Mouse (Mus musculus) kidney, postnatal 25 days (tissue): ENCODE measurements around the gene Rbm14.
A peak's percentile ranks its signal among the peaks of the same experiment; 100 is the strongest.

Experiments used
- DNase-seq, 2 experiments: peaks; one replicate each; pipeline ENCODE4 v3.0.0; 2021; ENCODE audit warnings: mixed read lengths in 2 of 2

The Rbm14 gene

GRCm38 (mm10) chr19:4811063-4811908 lies at the start of gene Rbm14, which contains the start of gene Gm21992:
Gene Rbm14 (minus strand): TSS chr19:4811634.
Gene Gm21992 (minus strand): TSS chr19:4811612.
- peak; percentile 98 to 100 for DNase-seq

- DNase-seq, result no peak
These were observed 47.6 kb upstream of the Rbm14 start for GRCm38 (mm10) chr19:4859081-4859480.

- no peak for DNase-seq
These were observed 44.5 kb upstream of the Rbm14 start for GRCm38 (mm10) chr19:4855951-4856350.

- no peak for DNase-seq
These were observed 44.0 kb upstream of the Rbm14 start for GRCm38 (mm10) chr19:4855470-4855820.

GRCm38 (mm10) chr19:4854552-4855469 lies 43.4 kb upstream of the Rbm14 start, which contains the start of gene Ctsf:
Gene Ctsf (plus strand): TSS chr19:4855130.
- peak; percentile 95 to 98 for DNase-seq

- DNase-seq, result no peak
These were observed 38.8 kb upstream of the Rbm14 start for GRCm38 (mm10) chr19:4850281-4850680.

- DNase-seq, result no peak
These were observed 38.4 kb upstream of the Rbm14 start for GRCm38 (mm10) chr19:4849800-4850199.

GRCm38 (mm10) chr19:4847490-4847889 lies 36.1 kb upstream of the Rbm14 start:
- DNase-seq, result peak; percentile 53 to 71

- DNase-seq, result no peak
These were observed 34.4 kb upstream of the Rbm14 start for GRCm38 (mm10) chr19:4845846-4846245.

GRCm38 (mm10) chr19:4842611-4843010 lies 31.2 kb upstream of the Rbm14 start:
- DNase-seq, result no peak

- DNase-seq, result peak in 1 of 2 experiments; percentile 9
These were observed 29.4 kb upstream of the Rbm14 start for GRCm38 (mm10) chr19:4840848-4841247.

GRCm38 (mm10) chr19:4839149-4839548 lies 27.7 kb upstream of the Rbm14 start, which contains the start of the genes Ccs and Ccdc87:
Gene Ccs (minus strand): TSS chr19:4839332.
Gene Ccdc87 (plus strand): TSS chr19:4839366.
- DNase-seq, result peak; percentile 99

GRCm38 (mm10) chr19:4838526-4839140 lies 27.2 kb upstream of the Rbm14 start:
- no peak for DNase-seq

- no peak for DNase-seq
These were observed 25.6 kb upstream of the Rbm14 start for GRCm38 (mm10) chr19:4837049-4837448.

- DNase-seq, result peak; percentile 49 to 65
These were observed 24.7 kb upstream of the Rbm14 start for GRCm38 (mm10) chr19:4836096-4836495.

GRCm38 (mm10) chr19:4833977-4834376 lies 22.5 kb upstream of the Rbm14 start:
- DNase-seq, result no peak

GRCm38 (mm10) chr19:4829156-4829555 lies 17.7 kb upstream of the Rbm14 start:
- peak; percentile 66 to 74 for DNase-seq

GRCm38 (mm10) chr19:4828444-4829114 lies 17.1 kb upstream of the Rbm14 start:
- DNase-seq, result peak; percentile 61 to 85

GRCm38 (mm10) chr19:4820678-4821303 lies 9.4 kb upstream of the Rbm14 start:
- DNase-seq, result peak; percentile 94 to 97

GRCm38 (mm10) chr19:4817182-4817835 lies 5.9 kb upstream of the Rbm14 start:
- DNase-seq, result no peak

GRCm38 (mm10) chr19:4813015-4813414 lies 1.6 kb upstream of the Rbm14 start:
- peak; percentile 41 to 66 for DNase-seq
